Mouse (Mus musculus) brain, embryonic 14.5 days (tissue): Measurements from ENCODE around the gene Lhfpl2. TPM values are rescaled to one million over a fixed set of nuclear protein-coding genes. Genes with fewer than 3 reads are reported as not detected.

Experiments used
- DNase-seq: peaks from one replicate; pipeline ENCODE4 v3.0.0-alpha.2; 2011; ENCODE audit warnings: low read depth
- CTCF ChIP-seq: fragments of 200-500 bp; IDR thresholded peaks from 2 replicates; pipeline ENCODE4 v1.5.1; 2012; ENCODE audit warnings: inconsistent platforms, mild to moderate bottlenecking, moderate library complexity, borderline replicate concordance; ENCODE audit not compliant: insufficient read depth, insufficient read length; ENCODE audit errors: extremely low read depth
- POLR2A ChIP-seq: fragments of 200-500 bp; IDR thresholded peaks from 2 replicates; pipeline ENCODE4 v1.6.1; 2012; ENCODE audit warnings: mild to moderate bottlenecking, inconsistent platforms, borderline replicate concordance; ENCODE audit not compliant: poor library complexity, insufficient read depth, insufficient read length, severe bottlenecking; ENCODE audit errors: extremely low read depth
- polyA plus RNA-seq: library from polyadenylated mRNA; depleted of rRNA; stranded (reverse); fragments of >200 nt; gene quantifications from 2 replicates; pipeline ENCODE4 v1.2.3, GENCODE M21; 2012

Lhfpl2 gene
- polyA plus RNA-seq, 1 experiment, result 19.3 TPM

- no peak for TF ChIP-seq CTCF
- no peak for TF ChIP-seq POLR2A
- DNase-seq, result no peak
Measured at GRCm38 (mm10) chr13:94058642-94059222, 1.1 kb downstream of the Lhfpl2 start.

GRCm38 (mm10) chr13:94059373-94059772, 1.8 kb downstream of the Lhfpl2 start:
- no peak for DNase-seq
- no peak for TF ChIP-seq POLR2A
- no peak for TF ChIP-seq CTCF

GRCm38 (mm10) chr13:94059778-94060177, 2.2 kb downstream of the Lhfpl2 start:
- no peak for TF ChIP-seq POLR2A
- peak; percentile 64 for TF ChIP-seq CTCF
- peak; percentile 40 for DNase-seq

- no peak for DNase-seq
- no peak for TF ChIP-seq CTCF
- TF ChIP-seq POLR2A, result no peak
Measured at GRCm38 (mm10) chr13:94060461-94060860, 2.9 kb downstream of the Lhfpl2 start.

- no peak for TF ChIP-seq POLR2A
- TF ChIP-seq CTCF, result no peak
Measured at GRCm38 (mm10) chr13:94061256-94061877, 3.8 kb downstream of the Lhfpl2 start.

GRCm38 (mm10) chr13:94062349-94063111, 4.9 kb downstream of the Lhfpl2 start:
- TF ChIP-seq CTCF (no peak), POLR2A (no peak)
- peak; percentile 73 for DNase-seq

More at GRCm38 (mm10) chr13:94061256-94061877, 3.8 kb downstream of the Lhfpl2 start:
- no peak for DNase-seq

- DNase-seq, result no peak
- 0 out of 2 replicates have a peak, but pooled peaks have one; percentile 12 for TF ChIP-seq CTCF
- TF ChIP-seq POLR2A, result no peak
Measured at GRCm38 (mm10) chr13:94063156-94063555, 5.6 kb downstream of the Lhfpl2 start.

- no peak for DNase-seq
- TF ChIP-seq POLR2A (no peak), CTCF (no peak)
Measured at GRCm38 (mm10) chr13:94064571-94064970, 7.0 kb downstream of the Lhfpl2 start.

GRCm38 (mm10) chr13:94065276-94066050, 7.9 kb downstream of the Lhfpl2 start:
- peak; percentile 39 for DNase-seq
- TF ChIP-seq POLR2A (no peak), CTCF (no peak)

GRCm38 (mm10) chr13:94066626-94067275, 9.2 kb downstream of the Lhfpl2 start:
- TF ChIP-seq CTCF (no peak), POLR2A (no peak)
- no peak for DNase-seq

GRCm38 (mm10) chr13:94068308-94068707, 10.7 kb downstream of the Lhfpl2 start:
- DNase-seq, result no peak
- TF ChIP-seq CTCF, result no peak
- no peak for TF ChIP-seq POLR2A
